ENCODE assay signal across 9 mouse cellular contexts in genomic region chr14:30097239-30097638, GRCm38 (mm10).
A peak's percentile ranks its signal among the peaks of the same experiment; 100 is the strongest.
DNase-seq lines count a peak whose midpoint lies in the region; ATAC-seq and TF ChIP-seq lines count a peak whose summit lies in the region.
"Had no signal": no experiment of that assay in that cellular context is flagged by ENCODE, and none has a peak within 500 bp of the region (broad histone marks: within the 10 kb centered on the region; RNA-seq: fewer than 3 reads in every experiment).

No protein-coding gene starts in this region.

- H3K4me1 ChIP-seq in testis, adult 2 months (ENCODE audit: control insufficient read depth, insufficient read depth, low read length) = no peaks in the 10 kb centered on the region
- H3K4me1 ChIP-seq: embryonic facial prominence, embryonic 15.5 days had no signal

- H3K4me3 ChIP-seq in testis, adult 2 months (ENCODE audit: control insufficient read depth, low read depth, low read length) = no peak overlapping the region
- H3K4me3 ChIP-seq: embryonic facial prominence, embryonic 15.5 days had no signal

- DNase-seq in frontal cortex, postnatal 36 days (ENCODE audit: low spot score in 2 of 2) = no peak
- DNase-seq in testis, postnatal 14 days (ENCODE audit: low spot score) = no peak
- peak; percentile 50 to 56 for DNase-seq in kidney, postnatal 25 days
- no peak for DNase-seq in Muller cell, postnatal 12 days (ENCODE audit: inconsistent ontology term)
- DNase-seq in cerebellum, adult 8-10 months = no peak

- peak; percentile 61; the same call in 1 of the 2 replicates for ATAC-seq in frontal cortex, adult (ENCODE audit: low TSS enrichment)
- ATAC-seq in cerebellum, adult (ENCODE audit: insufficient number of reproducible peaks, low FRiP score, low TSS enrichment) = no peak

- no peak for TF ChIP-seq POLR2A in testis, adult 2 months (IDR thresholded peaks at IDR 0.05; ENCODE audit: control insufficient read depth, low read depth, low read length)

- TF ChIP-seq CTCF in testis, adult 2 months (IDR thresholded peaks at IDR 0.05; ENCODE audit: control insufficient read depth, insufficient read depth, insufficient replicate concordance, low read depth, low read length) = peak; percentile 10; the same call in 1 of the 2 replicates

- H3K27me3 ChIP-seq in testis, adult 2 months (ENCODE audit: control insufficient read depth, insufficient read depth, low read length) = no peaks in the 10 kb centered on the region
- H3K27me3 ChIP-seq: embryonic facial prominence, embryonic 15.5 days had no signal

- H3K36me3 ChIP-seq in testis, adult 2 months (ENCODE audit: control insufficient read depth, insufficient read depth, low read length) = no peaks in the 10 kb centered on the region

- no peak overlapping the region for H3K27ac ChIP-seq in testis, adult 2 months (ENCODE audit: control insufficient read depth, insufficient read depth, low read depth, low read length)
- H3K27ac ChIP-seq: embryonic facial prominence, embryonic 15.5 days had no signal

Comparison
In these comparisons a context has a peak if more than half of its experiments do, and no peak if none do; other contexts are left out.
1. DNase-seq: peak in kidney, postnatal 25 days (2 of 2); none in frontal cortex, postnatal 36 days (0 of 2), testis, postnatal 14 days (single experiment), Muller cell, postnatal 12 days (single experiment) and cerebellum, adult 8-10 months (single experiment).